Mouse (Mus musculus) intestine, embryonic 14.5 days (tissue): ENCODE data around the gene Rfx8. TPM values are rescaled to one million over a fixed set of nuclear protein-coding genes. Genes with fewer than 3 reads are reported as not detected.

ENCODE experiments used
- ATAC-seq: fragments of 200-750 bp; cut with Nextera tagmentation; replicated peaks from 2 replicates; pipeline ENCODE4 v1.8.0; 2017; ENCODE audit warnings: low read depth, moderate number of reproducible peaks, moderate TSS enrichment, moderate library complexity; ENCODE audit not compliant: low FRiP score, low TSS enrichment
- DNase-seq: peaks from one replicate; pipeline ENCODE4 v3.0.0-alpha.2; 2018; ENCODE audit warnings: low spot score
- H3K27ac ChIP-seq: fragments of 300-500 bp; sonication (generic); 2 replicates; pipeline ENCODE4 v1.5.1; 2014; ENCODE audit warnings: low read depth, mild to moderate bottlenecking, control low read depth
- H3K27me3 ChIP-seq: fragments of 300-500 bp; sonication (generic); replicated peaks from 2 replicates; pipeline ENCODE4 v1.6.1; 2014; ENCODE audit warnings: low read length, control low read depth; ENCODE audit not compliant: control insufficient read depth, insufficient read depth
- H3K36me3 ChIP-seq: fragments of 300-500 bp; sonication (generic); 2 replicates; pipeline ENCODE4 v1.6.1; 2014; ENCODE audit warnings: low read length, control low read depth; ENCODE audit not compliant: control insufficient read depth, insufficient read depth
- H3K4me1 ChIP-seq: fragments of 300-500 bp; sonication (generic); replicated peaks from 2 replicates; pipeline ENCODE4 v1.6.1; 2014; ENCODE audit warnings: low read length, control low read depth, mixed read lengths; ENCODE audit not compliant: control insufficient read depth, insufficient read depth
- H3K4me2 ChIP-seq: fragments of 300-500 bp; sonication (generic); 2 replicates; pipeline ENCODE4 v1.6.1; 2014; ENCODE audit warnings: low read length
- H3K4me3 ChIP-seq: fragments of 300-500 bp; sonication (generic); 2 replicates; pipeline ENCODE4 v1.5.1; 2014; ENCODE audit warnings: low read depth, low read length, control low read depth, mixed read lengths
- H3K9ac ChIP-seq: fragments of 300-500 bp; sonication (generic); 2 replicates; pipeline ENCODE4 v1.6.1; 2014; ENCODE audit warnings: mild to moderate bottlenecking, low read length
- H3K9me3 ChIP-seq: fragments of 300-500 bp; sonication (generic); 2 replicates; pipeline ENCODE4 v1.6.1; 2016; ENCODE audit warnings: low read length, control low read depth; ENCODE audit not compliant: control insufficient read depth
- WGBS: fragments of 180-500 bp; shearing (Covaris S2); extraction: QIAGEN DNeasy Blood & Tissue Kit; methylation state at CpG from one replicate; pipeline ENCODE4 v1.1.7; 2014; 5-methylcytosine and 5-hydroxymethylcytosine counted together
- polyA plus RNA-seq: library from polyadenylated mRNA; unstranded; fragments of >200 nt; fragmentation: Nextera tagmentation; extraction: Ambion mirVana; gene quantifications from 2 replicates; pipeline ENCODE4 v1.2.1, GENCODE M21; 2014

Gene Rfx8
- polyA plus RNA-seq, 1 experiment from 2014 or later: not detected

DNA sequence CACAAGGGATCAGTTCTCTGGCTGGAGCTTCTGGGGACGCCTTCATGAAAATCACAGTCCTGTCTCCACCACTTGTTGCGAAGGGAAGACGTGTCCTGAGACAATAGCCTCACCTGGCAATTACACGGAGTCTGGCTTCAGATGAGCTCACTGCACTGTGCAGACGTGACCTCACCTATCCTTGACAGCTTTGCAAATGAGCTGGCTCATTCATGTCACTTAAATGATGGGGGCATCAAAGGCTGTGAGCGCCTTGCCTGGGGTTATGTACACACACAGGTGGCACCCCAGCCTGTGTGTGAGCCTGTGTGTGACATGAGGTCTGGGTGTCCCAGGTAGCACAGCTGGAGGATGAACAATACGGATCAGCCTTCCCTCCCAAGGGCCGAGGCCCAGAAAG lies 41.9 kb downstream of the Rfx8 start:
- Histone ChIP-seq H3K4me2 (no peak overlapping the region), H3K4me3 (no peak overlapping the region), H3K27me3 (no peaks in the 10 kb centered on the region), H3K9ac (no peak overlapping the region), H3K4me1 (no peaks in the 10 kb centered on the region), H3K36me3 (no peaks in the 10 kb centered on the region), H3K9me3 (no peaks in the 10 kb centered on the region), H3K27ac (no peak overlapping the region)
- ATAC-seq (peak; percentile 41; the same call in 1 of the 2 replicates), DNase-seq (no peak)
- 69% methylated on average over 8 of the region's 8 CpGs for WGBS

DNA sequence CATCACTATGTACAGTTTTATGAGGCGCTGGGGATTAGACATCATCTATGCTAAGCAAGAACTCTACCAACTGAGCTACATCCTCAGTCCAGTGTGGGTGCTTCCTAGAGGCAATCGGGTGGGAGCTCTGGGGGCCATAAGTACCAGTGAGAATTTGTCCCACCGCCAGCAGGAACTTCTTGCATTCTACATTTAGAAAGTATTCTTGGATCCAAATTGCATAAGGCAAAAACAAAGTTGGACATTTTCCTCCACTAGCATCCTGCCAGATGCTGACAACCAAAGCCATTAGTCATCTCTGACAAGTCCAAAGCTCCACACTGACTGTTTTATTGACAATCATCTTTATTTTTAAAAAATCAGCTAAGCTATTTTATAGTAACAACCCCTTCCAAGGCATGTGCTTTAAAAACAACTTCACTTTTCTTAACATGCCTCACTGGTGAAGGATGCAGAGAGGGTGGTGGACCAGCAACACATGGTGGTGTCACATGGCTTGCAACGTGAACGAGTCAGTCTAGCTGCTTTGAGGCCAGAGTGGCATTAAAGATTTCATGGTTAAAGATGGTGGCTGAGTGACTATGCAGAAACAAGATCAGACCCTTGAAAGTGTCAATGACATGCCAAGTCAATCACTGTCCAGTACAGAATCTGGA lies 44.4 kb downstream of the Rfx8 start:
- WGBS: 90% methylated on average over 5 of the region's 5 CpGs
- Histone ChIP-seq H3K4me2 (no peak overlapping the region), H3K4me1 (no peaks in the 10 kb centered on the region), H3K36me3 (no peaks in the 10 kb centered on the region), H3K27me3 (no peaks in the 10 kb centered on the region), H3K9me3 (no peaks in the 10 kb centered on the region), H3K27ac (no peak overlapping the region), H3K4me3 (no peak overlapping the region), H3K9ac (no peak overlapping the region)
- ATAC-seq: no peak
- no peak for DNase-seq

DNA sequence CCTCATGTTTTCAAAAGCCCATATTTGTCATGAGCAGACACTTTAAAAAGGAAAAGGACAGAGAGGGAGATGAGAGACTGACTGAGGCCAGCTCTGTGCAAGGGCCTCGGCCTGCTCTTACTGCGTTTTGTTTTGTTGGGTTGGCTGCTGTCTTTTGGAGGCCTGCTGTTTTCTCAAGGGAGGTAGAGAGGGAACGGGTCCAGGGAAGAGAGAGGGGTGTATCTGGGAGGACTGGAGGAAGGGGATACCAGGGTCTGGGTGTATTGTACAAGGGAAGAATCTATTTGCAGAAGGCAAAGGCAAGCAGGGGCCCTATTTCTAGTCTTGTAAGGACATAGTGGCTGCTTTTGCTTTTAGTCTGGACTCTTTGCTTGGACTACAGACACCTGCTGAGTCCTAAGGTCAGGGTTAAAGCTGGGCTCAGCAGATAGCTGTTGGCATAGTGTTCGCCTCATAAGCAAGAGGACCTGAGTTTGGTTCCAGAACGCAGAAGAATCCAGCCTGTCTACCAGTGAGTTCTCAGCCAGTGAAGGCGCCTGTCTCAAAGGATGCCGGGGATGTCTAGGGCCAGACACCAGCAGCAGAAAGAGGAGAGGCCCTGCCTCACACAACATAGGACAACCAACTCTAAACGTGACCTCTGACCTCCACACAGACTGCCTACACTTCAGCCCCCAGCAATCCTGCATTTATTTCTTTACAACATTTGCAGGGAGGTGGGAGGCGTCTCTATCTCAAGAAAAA lies 48.3 kb downstream of the Rfx8 start:
- H3K4me3 ChIP-seq: no peak overlapping the region
- H3K4me1 ChIP-seq: no peaks in the 10 kb centered on the region
- WGBS: 80% methylated on average over 9 of the region's 9 CpGs
- ATAC-seq (no peak), DNase-seq (no peak)
- no peak overlapping the region for H3K9ac ChIP-seq
- no peak overlapping the region for H3K4me2 ChIP-seq
- no peak overlapping the region for H3K27ac ChIP-seq
- H3K9me3 ChIP-seq: no peaks in the 10 kb centered on the region
- no peaks in the 10 kb centered on the region for H3K27me3 ChIP-seq
- H3K36me3 ChIP-seq: no peaks in the 10 kb centered on the region

DNA sequence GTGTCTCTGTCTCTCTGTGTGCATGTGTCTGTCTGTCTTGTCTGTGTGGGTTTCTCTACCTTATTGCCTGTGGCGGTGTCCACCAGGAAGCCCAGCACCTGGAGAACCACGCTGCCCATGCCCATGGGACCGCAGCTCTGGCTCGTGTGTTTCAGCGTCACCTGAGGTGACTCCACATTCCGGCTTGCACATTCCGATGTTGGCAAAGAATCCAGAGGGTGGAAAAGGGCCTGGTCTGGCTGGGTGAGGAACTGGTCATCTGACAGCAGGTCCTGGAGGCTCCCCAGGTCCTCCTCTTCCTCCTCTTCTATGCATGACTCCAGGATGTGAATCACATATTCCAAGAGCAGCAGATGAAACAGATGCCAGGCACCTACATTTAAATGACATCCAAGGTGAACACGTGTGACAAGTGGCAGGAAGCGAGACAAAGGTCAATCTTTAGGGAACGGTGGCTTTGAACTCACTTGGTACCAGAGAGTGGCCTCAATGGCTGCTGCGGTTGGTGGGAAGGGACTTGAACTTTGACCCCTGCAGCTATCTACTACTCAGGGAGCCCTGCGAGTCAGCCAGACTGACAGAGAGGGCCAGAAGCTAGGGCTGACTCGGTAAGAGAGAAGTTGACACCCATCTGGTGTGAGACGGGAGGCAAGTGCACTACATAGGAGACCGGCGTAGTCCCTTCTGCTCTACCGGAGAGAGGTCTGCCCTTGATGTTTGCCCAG lies 50.4 kb downstream of the Rfx8 start:
- WGBS: 85% methylated on average over 17 of the region's 17 CpGs
- Histone ChIP-seq H3K4me3 (no peak overlapping the region), H3K4me2 (no peak overlapping the region), H3K9me3 (no peaks in the 10 kb centered on the region), H3K4me1 (no peaks in the 10 kb centered on the region), H3K27ac (no peak overlapping the region), H3K36me3 (no peaks in the 10 kb centered on the region), H3K9ac (no peak overlapping the region), H3K27me3 (no peaks in the 10 kb centered on the region)
- no peak for DNase-seq
- ATAC-seq: 0 out of 2 replicates have a peak, but pooled peaks have one; percentile 50

DNA sequence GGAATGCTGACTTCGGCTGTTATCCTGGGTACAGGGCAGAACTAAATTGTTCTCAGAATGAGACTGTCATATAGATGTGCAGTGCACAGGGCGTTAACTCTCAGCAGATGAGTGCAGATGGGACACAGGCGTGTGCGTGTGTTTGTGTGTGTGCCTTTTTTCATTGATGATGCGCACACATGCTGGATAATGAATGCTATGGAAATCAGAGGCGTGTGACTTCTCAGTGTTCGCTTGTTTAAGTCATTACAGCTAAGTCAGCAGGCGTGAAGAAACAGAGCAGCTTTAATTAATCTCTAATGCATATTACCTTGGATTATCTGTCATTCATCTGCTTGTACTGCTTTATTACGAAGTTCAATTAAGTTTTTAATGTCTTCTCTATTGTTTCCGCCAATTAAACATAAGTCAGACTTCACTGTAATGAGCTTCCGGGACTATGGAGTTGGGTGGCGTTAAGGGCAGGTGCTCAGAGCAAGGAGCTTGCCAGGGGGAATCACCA lies 54.0 kb downstream of the Rfx8 start:
- DNase-seq (no peak), ATAC-seq (no peak)
- no peak overlapping the region for H3K4me2 ChIP-seq
- H3K27ac ChIP-seq: no peak overlapping the region
- H3K9me3 ChIP-seq: no peaks in the 10 kb centered on the region
- no peak overlapping the region for H3K9ac ChIP-seq
- no peaks in the 10 kb centered on the region for H3K36me3 ChIP-seq
- 87% methylated on average over 12 of the region's 12 CpGs for WGBS
- H3K27me3 ChIP-seq: no peaks in the 10 kb centered on the region
- no peaks in the 10 kb centered on the region for H3K4me1 ChIP-seq
- H3K4me3 ChIP-seq: no peak overlapping the region

DNA sequence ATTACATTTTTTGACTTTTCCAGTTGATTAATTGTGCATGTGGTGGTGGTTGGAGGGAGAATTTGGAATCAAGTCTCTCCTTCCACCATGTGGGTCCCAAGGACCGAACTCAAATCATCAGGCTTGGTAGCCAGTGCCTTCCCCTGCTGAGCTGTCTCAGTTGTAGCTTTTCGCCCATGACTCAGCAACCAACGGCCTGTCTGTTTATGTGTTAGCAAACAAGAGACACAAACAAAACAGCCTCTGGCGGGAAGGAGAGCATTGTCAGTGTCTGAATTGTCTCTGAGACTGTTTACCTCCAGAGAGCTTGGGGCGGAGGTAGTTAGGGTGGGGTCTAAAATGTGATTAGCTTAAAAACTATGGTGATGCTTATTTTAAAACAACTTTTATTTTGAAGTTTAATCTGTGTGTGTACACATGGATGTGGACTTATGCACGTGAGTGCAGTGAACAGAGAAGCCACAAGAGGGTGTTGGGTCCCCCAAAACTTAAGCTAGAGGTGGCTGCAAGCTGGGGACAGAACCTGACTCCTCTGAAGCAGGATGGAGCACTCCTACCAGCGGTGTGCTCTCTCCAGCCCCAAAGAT lies 56.7 kb downstream of the Rfx8 start:
- H3K4me3 ChIP-seq: no peak overlapping the region
- no peaks in the 10 kb centered on the region for H3K4me1 ChIP-seq
- H3K4me2 ChIP-seq: no peak overlapping the region
- ATAC-seq (no peak), DNase-seq (no peak)
- WGBS: 83% methylated on average over 7 of the region's 7 CpGs
- H3K9me3 ChIP-seq: 0 out of 2 replicates have a peak, but pooled peaks cover under 1% of the 10 kb centered on the region
- H3K27me3 ChIP-seq: no peaks in the 10 kb centered on the region
- H3K36me3 ChIP-seq: no peaks in the 10 kb centered on the region
- H3K27ac ChIP-seq: no peak overlapping the region
- no peak overlapping the region for H3K9ac ChIP-seq

DNA sequence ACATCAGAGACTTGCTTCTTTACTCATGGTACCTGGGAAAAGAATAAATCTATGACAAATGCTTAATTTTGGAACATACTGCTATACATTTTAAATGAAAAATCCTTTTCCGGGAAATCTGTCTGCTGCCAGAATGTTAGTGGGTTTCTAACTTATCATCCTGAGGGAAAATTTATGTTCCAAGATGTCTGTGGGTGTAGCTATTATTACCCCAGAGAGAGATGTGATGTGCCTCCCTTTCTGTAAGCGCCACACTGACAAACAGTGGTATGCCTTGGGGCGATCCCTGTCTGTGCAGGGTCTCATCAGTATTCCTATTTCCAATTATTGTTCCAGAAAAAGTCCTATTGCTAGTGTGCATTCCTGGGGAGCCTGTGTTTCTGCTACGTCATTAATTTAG lies 57.7 kb downstream of the Rfx8 start:
- no peak overlapping the region for H3K9ac ChIP-seq
- 88% methylated on average over 4 of the region's 4 CpGs for WGBS
- no peak for DNase-seq
- H3K4me1 ChIP-seq: no peaks in the 10 kb centered on the region
- H3K36me3 ChIP-seq: no peaks in the 10 kb centered on the region
- no peak for ATAC-seq
- no peak overlapping the region for H3K4me2 ChIP-seq
- no peak overlapping the region for H3K4me3 ChIP-seq
- no peaks in the 10 kb centered on the region for H3K27me3 ChIP-seq
- no peak overlapping the region for H3K27ac ChIP-seq
- H3K9me3 ChIP-seq: 0 out of 2 replicates have a peak, but pooled peaks cover 5% of the 10 kb centered on the region

DNA sequence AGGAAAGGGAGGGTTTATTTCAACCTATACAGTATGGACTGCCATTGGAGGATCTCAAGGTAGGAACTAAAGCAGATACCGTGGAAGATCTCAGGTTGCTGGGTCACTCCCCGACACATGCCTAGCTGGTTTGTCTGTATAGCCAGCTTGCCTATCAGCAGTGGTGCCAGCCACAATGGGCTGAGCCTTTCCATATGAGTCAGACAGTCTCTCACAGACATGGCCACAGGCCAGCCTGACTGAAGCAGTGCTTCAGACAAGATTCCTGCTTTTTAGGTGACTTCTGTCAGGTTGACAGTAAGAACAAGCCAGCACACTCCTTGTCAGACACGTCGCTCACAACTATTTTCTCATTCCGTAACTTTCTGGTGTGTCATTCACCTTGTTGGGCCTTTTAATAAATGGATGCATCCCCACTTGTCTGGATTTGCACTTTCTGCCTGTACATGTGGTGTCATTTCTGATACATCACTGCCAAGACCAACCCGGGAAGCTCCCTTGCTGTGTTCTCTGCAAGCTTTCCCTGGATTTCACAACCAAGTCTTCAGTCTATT lies 63.7 kb downstream of the Rfx8 start:
- DNase-seq (no peak), ATAC-seq (no peak)
- Histone ChIP-seq H3K4me1 (no peaks in the 10 kb centered on the region), H3K4me3 (no peak overlapping the region), H3K9ac (no peak overlapping the region), H3K9me3 (0 out of 2 replicates have a peak, but pooled peaks cover 5% of the 10 kb centered on the region), H3K27me3 (peaks cover 4% of the 10 kb centered on the region; the same call in 1 of the 2 replicates), H3K36me3 (no peaks in the 10 kb centered on the region), H3K27ac (no peak overlapping the region), H3K4me2 (no peak overlapping the region)
- 76% methylated on average over 6 of the region's 6 CpGs for WGBS
